Mouse (Mus musculus) heart, embryonic 14.5 days (tissue): ENCODE measurements around the gene Insl3. TPM values are rescaled to one million over a fixed set of nuclear protein-coding genes. Genes with fewer than 3 reads are reported as not detected.
A peak's percentile ranks its signal among the peaks of the same experiment; 100 is the strongest.

Experiments
- ATAC-seq: fragments of 200-750 bp; cut with Nextera tagmentation; 2 replicates; pipeline ENCODE4 v1.8.0; 2017; ENCODE audit warnings: low read depth, moderate TSS enrichment; ENCODE audit not compliant: insufficient number of reproducible peaks, insufficient read depth, low FRiP score
- H3K27ac ChIP-seq, 2 experiments: fragments of 200-500 bp in 1 of 2; fragments of 300-500 bp in 1 of 2; sonication (generic) in 1 of 2; replicated peaks in 1 of 2; 2 replicates each; pipeline ENCODE4 v1.5.1; 2012 to 2014; ENCODE audit warnings: low read depth in 2 of 2, low read length in 2 of 2, control low read depth in 1 of 2, mild to moderate bottlenecking in 1 of 2, mixed read lengths in 1 of 2; ENCODE audit not compliant: control insufficient read depth in 1 of 2, insufficient read depth in 1 of 2
- H3K27me3 ChIP-seq: fragments of 300-500 bp; sonication (generic); 2 replicates; pipeline ENCODE4 v1.6.1; 2014; ENCODE audit warnings: mild to moderate bottlenecking, low read length, control low read depth; ENCODE audit not compliant: control insufficient read depth, insufficient read depth
- H3K36me3 ChIP-seq: fragments of 300-500 bp; sonication (generic); 2 replicates; pipeline ENCODE4 v1.6.1; 2014; ENCODE audit warnings: mild to moderate bottlenecking, control low read depth, low read length, mixed read lengths; ENCODE audit not compliant: control insufficient read depth, insufficient read depth
- H3K4me1 ChIP-seq, 2 experiments: fragments of 200-500 bp in 1 of 2; fragments of 300-500 bp in 1 of 2; sonication (generic) in 1 of 2; 2 replicates each; pipeline ENCODE4 v1.6.1; 2012 to 2014; ENCODE audit warnings: low read length in 2 of 2, control low read depth in 1 of 2, mixed read lengths in 1 of 2; ENCODE audit not compliant: control insufficient read depth in 2 of 2, insufficient read depth in 2 of 2
- H3K4me2 ChIP-seq: fragments of 300-500 bp; sonication (generic); 2 replicates; pipeline ENCODE4 v1.6.1; 2014; ENCODE audit warnings: mild to moderate bottlenecking, low read length
- H3K4me3 ChIP-seq, 2 experiments: fragments of 200-500 bp in 1 of 2; fragments of 300-500 bp in 1 of 2; sonication (generic) in 1 of 2; 2 replicates each; pipeline ENCODE4 v1.5.1; 2012 to 2014; ENCODE audit warnings: low read length in 2 of 2, mild to moderate bottlenecking in 2 of 2, control low read depth in 1 of 2, low read depth in 1 of 2, moderate library complexity in 1 of 2; ENCODE audit not compliant: control insufficient read depth in 1 of 2, insufficient read depth in 1 of 2
- H3K9ac ChIP-seq: fragments of 300-500 bp; sonication (generic); 2 replicates; pipeline ENCODE4 v1.6.1; 2014; ENCODE audit warnings: mild to moderate bottlenecking, low read length
- H3K9me3 ChIP-seq: fragments of 300-500 bp; sonication (generic); 2 replicates; pipeline ENCODE4 v1.6.1; 2016; ENCODE audit warnings: low read length, control low read depth; ENCODE audit not compliant: control insufficient read depth
- WGBS: fragments of 180-500 bp; shearing (Covaris S2); extraction: QIAGEN DNeasy Blood & Tissue Kit; methylation state at CpG from one replicate; pipeline ENCODE4 v1.1.7; 2014; 5-methylcytosine and 5-hydroxymethylcytosine counted together
- polyA plus RNA-seq: library from polyadenylated mRNA; unstranded; fragments of >200 nt; fragmentation: Nextera tagmentation; extraction: Ambion mirVana; gene quantifications from 2 replicates; pipeline ENCODE4 v1.2.1, GENCODE M21; 2014

Gene Insl3
- polyA plus RNA-seq, 1 experiment from 2014 or later: 2.4 TPM

DNA sequence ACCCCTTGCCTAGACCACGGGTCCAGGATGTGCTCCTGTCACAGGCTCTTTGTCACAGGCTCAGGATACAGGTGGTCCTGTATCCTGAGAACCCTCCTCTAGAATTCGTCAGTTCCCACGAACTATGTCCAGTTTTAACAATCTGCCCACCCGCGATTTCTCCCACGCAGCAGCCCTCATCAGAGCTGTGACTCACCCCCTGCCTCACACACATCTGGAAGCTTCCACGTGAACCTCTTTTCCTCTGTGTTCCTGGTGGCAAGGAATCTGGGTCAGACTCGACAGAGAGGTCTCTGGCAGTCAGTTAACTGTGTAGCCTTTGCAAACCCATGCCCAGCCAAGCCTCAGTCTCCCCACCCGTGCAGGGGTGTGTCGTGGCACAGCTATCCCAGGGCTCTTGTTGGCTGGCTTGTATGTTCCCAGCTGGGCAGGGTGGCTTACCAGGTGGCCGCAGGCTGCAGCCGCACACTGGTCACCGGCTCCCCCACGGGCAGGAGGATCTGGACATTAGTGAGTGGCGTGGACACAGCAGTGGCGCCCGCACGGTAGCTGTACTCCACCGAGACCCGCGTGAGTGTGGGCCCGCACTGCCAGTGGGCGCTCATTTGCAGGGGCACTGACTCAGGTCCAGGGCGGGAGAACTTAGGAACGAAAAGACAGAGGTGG is 20.3 kb downstream of the Insl3 start:
- peaks cover 50% of the 10 kb centered on the region for H3K27me3 ChIP-seq
- H3K27ac ChIP-seq: no peak overlapping the region
- ATAC-seq: no peak
- H3K4me1 ChIP-seq: no peaks in the 10 kb centered on the region; a peak in 1 of 4 replicates
- no peak overlapping the region for H3K4me3 ChIP-seq
- peak overlapping the region; percentile 38 for H3K4me2 ChIP-seq
- 0 out of 2 replicates have a peak, but pooled peaks cover 2% of the 10 kb centered on the region for H3K9me3 ChIP-seq
- H3K9ac ChIP-seq: no peak overlapping the region
- WGBS: 38% methylated on average over 25 of the region's 25 CpGs
- H3K36me3 ChIP-seq: no peaks in the 10 kb centered on the region

DNA sequence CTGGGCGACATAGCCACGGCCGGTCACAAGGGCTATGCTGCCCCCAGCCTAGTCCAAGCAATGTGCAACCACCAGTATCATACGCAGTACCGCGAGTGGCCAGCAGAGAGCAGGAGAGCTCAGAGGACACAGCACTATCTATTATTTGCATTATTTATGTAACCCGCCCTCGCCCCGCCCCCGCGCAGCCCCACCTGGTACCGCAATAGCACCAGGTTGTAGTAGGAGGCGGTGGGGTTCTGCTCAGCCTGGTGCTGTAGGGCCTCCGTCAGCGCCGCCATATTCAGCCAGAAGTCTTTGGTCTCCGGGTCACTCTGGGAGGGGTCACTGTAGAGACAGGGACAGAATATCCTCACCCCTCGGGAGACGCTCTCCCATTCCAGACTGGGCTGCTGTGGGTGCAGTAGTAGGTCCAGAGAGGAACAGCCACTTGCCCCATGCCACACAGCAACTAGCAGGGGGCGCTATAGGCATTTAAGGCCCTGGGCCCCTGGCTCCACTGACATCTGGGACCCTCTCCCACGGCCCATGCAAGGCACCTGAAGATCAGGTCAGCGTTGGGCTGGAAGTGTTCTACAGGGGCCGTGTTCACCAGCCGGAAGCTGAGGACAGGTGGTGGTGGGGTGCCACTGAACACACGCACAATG is 20.9 kb downstream of the Insl3 start:
- Histone ChIP-seq H3K9ac (no peak overlapping the region), H3K36me3 (no peaks in the 10 kb centered on the region), H3K4me3 (no peak overlapping the region), H3K9me3 (0 out of 2 replicates have a peak, but pooled peaks cover 2% of the 10 kb centered on the region), H3K27me3 (peaks cover 56% of the 10 kb centered on the region), H3K4me2 (peak overlapping the region; percentile 38), H3K27ac (no peak overlapping the region), H3K4me1 (no peaks in the 10 kb centered on the region; a peak in 1 of 4 replicates)
- no peak for ATAC-seq
- WGBS: 20% methylated on average over 24 of the region's 25 CpGs

- WGBS: 75% methylated on average over 2 of the region's 2 CpGs
Measured at GRCm38 (mm10) chr8:71711574-71711973, 22.6 kb downstream of the Insl3 start.

DNA sequence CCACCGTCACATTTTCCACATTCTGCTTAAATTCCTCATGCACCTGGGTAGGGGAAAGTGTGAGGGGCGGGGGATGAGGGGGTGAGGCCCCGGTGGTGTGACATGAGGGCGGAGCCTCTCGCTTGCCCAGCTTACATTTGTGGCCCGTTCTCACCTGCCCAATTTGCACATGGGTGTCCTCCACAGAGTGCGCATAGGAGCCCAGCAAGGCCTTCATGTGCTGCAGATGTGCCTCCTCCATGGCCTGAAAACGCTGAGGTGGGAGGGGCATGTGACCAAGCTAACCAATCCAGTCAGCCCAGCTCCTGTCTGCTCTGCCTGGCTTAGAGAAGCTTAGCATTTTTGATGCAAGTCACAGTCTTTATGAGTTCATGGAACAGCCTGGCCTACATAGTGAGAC is 26.5 kb downstream of the Insl3 start:
- Histone ChIP-seq H3K9me3 (no peaks in the 10 kb centered on the region), H3K4me2 (no peak overlapping the region), H3K4me3 (no peak overlapping the region), H3K27me3 (peaks cover 36% of the 10 kb centered on the region), H3K9ac (no peak overlapping the region), H3K4me1 (0 out of 4 replicates have a peak, but pooled peaks cover 0 to 3% of the 10 kb centered on the region in 2 experiments), H3K27ac (no peak overlapping the region), H3K36me3 (no peaks in the 10 kb centered on the region)
- 30% methylated on average over 8 of the region's 8 CpGs for WGBS
- ATAC-seq: no peak

More at GRCm38 (mm10) chr8:71711574-71711973, 22.6 kb downstream of the Insl3 start:
- H3K27me3 ChIP-seq: peaks cover 57% of the 10 kb centered on the region
- H3K36me3 ChIP-seq: no peaks in the 10 kb centered on the region
- no peaks in the 10 kb centered on the region; a peak in 1 of 4 replicates for H3K4me1 ChIP-seq
- no peak overlapping the region for H3K4me3 ChIP-seq
- H3K4me2 ChIP-seq: no peak overlapping the region
- 0 out of 2 replicates have a peak, but pooled peaks cover 2% of the 10 kb centered on the region for H3K9me3 ChIP-seq
- no peak overlapping the region for H3K9ac ChIP-seq
- no peak overlapping the region for H3K27ac ChIP-seq
- ATAC-seq: no peak

DNA sequence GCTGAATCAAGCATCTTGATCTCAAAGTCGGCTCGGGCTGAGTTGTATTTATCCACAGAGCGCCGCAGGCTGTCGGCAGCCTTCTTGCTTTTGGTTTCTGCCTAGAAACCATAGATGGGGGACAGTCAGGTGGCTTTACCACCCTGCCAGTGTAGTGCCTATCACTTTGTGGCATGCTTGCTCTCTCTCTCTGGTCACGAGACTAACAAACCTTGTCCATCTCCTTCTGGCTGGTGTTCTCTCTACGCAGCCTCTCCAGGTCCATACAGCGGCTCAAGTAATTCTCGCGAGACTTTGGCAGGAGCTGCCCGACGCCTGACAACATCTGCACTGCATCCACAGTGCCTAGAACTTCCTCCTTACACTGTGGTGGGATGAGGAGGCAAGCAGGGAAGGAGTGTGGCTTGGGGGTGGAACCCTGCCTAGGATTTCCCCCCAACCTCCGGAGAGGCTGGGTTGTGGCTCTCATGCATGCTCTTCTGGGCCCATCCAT is 27.6 kb downstream of the Insl3 start:
- peaks cover 33% of the 10 kb centered on the region for H3K27me3 ChIP-seq
- H3K9ac ChIP-seq: no peak overlapping the region
- H3K4me3 ChIP-seq: no peak overlapping the region
- H3K27ac ChIP-seq: no peak overlapping the region
- ATAC-seq: no peak
- no peak overlapping the region for H3K4me2 ChIP-seq
- H3K36me3 ChIP-seq: no peaks in the 10 kb centered on the region
- no peaks in the 10 kb centered on the region for H3K9me3 ChIP-seq
- 71% methylated on average over 13 of the region's 13 CpGs for whole genome bisulfite sequencing
- 0 out of 4 replicates have a peak, but pooled peaks cover 0 to 3% of the 10 kb centered on the region in 2 experiments for H3K4me1 ChIP-seq

DNA sequence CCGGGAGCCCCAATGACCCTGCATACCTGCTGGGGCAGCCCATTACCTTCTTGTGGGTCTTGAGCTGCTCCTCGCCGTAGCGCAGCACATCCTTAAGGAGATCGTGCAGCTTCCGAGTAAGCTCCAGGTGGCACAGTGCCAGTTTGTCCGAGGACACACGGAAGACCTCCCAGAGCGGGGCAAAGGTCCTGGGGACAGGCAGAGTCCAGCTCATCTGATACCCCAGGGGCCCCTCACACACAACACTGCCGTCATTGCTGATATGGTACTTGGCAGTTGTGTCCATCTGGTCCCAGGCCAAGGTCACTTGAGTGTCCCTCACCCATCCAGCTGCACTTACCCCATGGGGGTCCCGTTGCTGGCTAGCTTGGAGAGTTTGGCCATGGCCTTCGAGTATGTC is 28.1 kb downstream of the Insl3 start:
- Histone ChIP-seq H3K9me3 (no peaks in the 10 kb centered on the region), H3K4me2 (no peak overlapping the region), H3K9ac (no peak overlapping the region), H3K27ac (no peak overlapping the region), H3K4me3 (no peak overlapping the region), H3K36me3 (no peaks in the 10 kb centered on the region), H3K4me1 (0 out of 4 replicates have a peak, but pooled peaks cover 0 to 3% of the 10 kb centered on the region in 2 experiments), H3K27me3 (peaks cover 36% of the 10 kb centered on the region)
- 67% methylated on average over 12 of the region's 12 CpGs for WGBS
- no peak for ATAC-seq

DNA sequence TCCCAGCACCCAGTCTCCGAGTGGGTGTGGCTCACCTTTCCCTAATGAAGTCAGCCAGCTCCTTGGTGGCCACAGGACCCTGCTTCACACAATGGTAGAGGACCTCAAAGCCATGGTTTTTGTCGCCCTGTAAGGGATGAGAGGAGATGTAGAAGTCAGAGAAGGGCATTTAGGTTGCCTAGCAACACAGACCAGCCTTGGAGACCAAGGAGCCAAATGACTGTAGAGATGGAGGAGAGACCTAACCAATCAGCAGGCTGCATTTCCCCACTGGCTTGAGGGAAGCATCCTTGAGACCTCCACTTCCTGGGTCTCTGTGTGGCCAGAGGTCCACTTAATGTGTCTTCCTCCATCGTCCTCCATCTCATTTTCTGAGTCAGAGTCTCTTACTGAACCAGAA is 29.2 kb downstream of the Insl3 start:
- H3K4me2 ChIP-seq: no peak overlapping the region
- 27% methylated on average over 3 of the region's 3 CpGs for WGBS
- H3K4me1 ChIP-seq: 0 out of 4 replicates have a peak, but pooled peaks cover 0 to 3% of the 10 kb centered on the region in 2 experiments
- no peak overlapping the region for H3K4me3 ChIP-seq
- no peaks in the 10 kb centered on the region for H3K9me3 ChIP-seq
- H3K9ac ChIP-seq: no peak overlapping the region
- no peaks in the 10 kb centered on the region for H3K36me3 ChIP-seq
- no peak overlapping the region for H3K27ac ChIP-seq
- no peak for ATAC-seq
- H3K27me3 ChIP-seq: peaks cover 32% of the 10 kb centered on the region
